Mouse (Mus musculus) CD8-positive naive resting alpha-beta T cell, adult 2 months (primary cell): ENCODE measurements around the gene Itga6.

ENCODE experiments used
- DNase-seq, 2 experiments: peaks; one replicate each; pipeline ENCODE4 v3.0.0; 2022; ENCODE audit warnings: low read depth in 2 of 2, low spot score in 2 of 2

The Itga6 gene

GRCm38 (mm10) chr2:71836232-71836631, 90.8 kb downstream of the Itga6 start:
- DNase-seq: no peak

GRCm38 (mm10) chr2:71837261-71837660, 91.8 kb downstream of the Itga6 start:
- DNase-seq: no peak

GRCm38 (mm10) chr2:71837791-71838190, 92.4 kb downstream of the Itga6 start:
- peak; percentile 25 to 64 for DNase-seq

- DNase-seq: no peak
Observed at GRCm38 (mm10) chr2:71843316-71843715, 97.9 kb downstream of the Itga6 start.

GRCm38 (mm10) chr2:71844906-71845305, 99.5 kb downstream of the Itga6 start:
- no peak for DNase-seq

GRCm38 (mm10) chr2:71852161-71852560, 106.7 kb downstream of the Itga6 start:
- peak; percentile 49 to 51 for DNase-seq

- DNase-seq: no peak
Observed at GRCm38 (mm10) chr2:71855076-71855475, 109.7 kb downstream of the Itga6 start.

- DNase-seq: peak in 1 of 2 experiments; percentile 29
Observed at GRCm38 (mm10) chr2:71863531-71864173, 118.2 kb downstream of the Itga6 start.

- DNase-seq: no peak
Observed at GRCm38 (mm10) chr2:71865022-71865421, 119.6 kb downstream of the Itga6 start.

GRCm38 (mm10) chr2:71865935-71866334, 120.5 kb downstream of the Itga6 start:
- DNase-seq: no peak

- DNase-seq: peak; percentile 40 to 61
Observed at GRCm38 (mm10) chr2:71866565-71866964, 121.1 kb downstream of the Itga6 start.

GRCm38 (mm10) chr2:71867019-71867418, 121.6 kb downstream of the Itga6 start:
- DNase-seq: no peak

GRCm38 (mm10) chr2:71867480-71867879, 122.1 kb downstream of the Itga6 start:
- no peak for DNase-seq

- DNase-seq: no peak
Observed at GRCm38 (mm10) chr2:71868256-71868655, 122.8 kb downstream of the Itga6 start.

- no peak for DNase-seq
Observed at GRCm38 (mm10) chr2:71872141-71872540, 126.7 kb downstream of the Itga6 start.

- peak; percentile 97 to 99 for DNase-seq
Observed at GRCm38 (mm10) chr2:71872801-71873443, 127.5 kb downstream of the Itga6 start, which contains the start of gene Pdk1. TSS of gene Pdk1 (plus strand) at chr2:71873224.

GRCm38 (mm10) chr2:71873474-71874322, 128.3 kb downstream of the Itga6 start:
- no peak for DNase-seq

GRCm38 (mm10) chr2:71874422-71874821, 129.0 kb downstream of the Itga6 start:
- no peak for DNase-seq

GRCm38 (mm10) chr2:71874836-71875235, 129.4 kb downstream of the Itga6 start:
- DNase-seq: no peak

- no peak for DNase-seq
Observed at GRCm38 (mm10) chr2:71877865-71878264, 132.4 kb downstream of the Itga6 start.

- no peak for DNase-seq
Observed at GRCm38 (mm10) chr2:71878441-71878840, 133.0 kb downstream of the Itga6 start.

GRCm38 (mm10) chr2:71878943-71879342, 133.5 kb downstream of the Itga6 start:
- no peak for DNase-seq
